Mouse (Mus musculus) 416B (cell line): ENCODE data around the gene Defa2.
"Not testable (repeated sequence)": the region's sequence is repeated elsewhere in the genome, so short reads cannot be mapped to it uniquely, and the experiment has no call there.

Experiments used
- DNase-seq: peaks from one replicate; pipeline ENCODE4 v3.0.0; 2011; ENCODE audit warnings: low read depth

Defa2 gene

GRCm38 (mm10) chr8:21378215-21378614 is at the start of gene Defa2:
Gene Defa2, plus strand, starts transcription at chr8:21378515.
- not testable (repeated sequence) for DNase-seq

DNA sequence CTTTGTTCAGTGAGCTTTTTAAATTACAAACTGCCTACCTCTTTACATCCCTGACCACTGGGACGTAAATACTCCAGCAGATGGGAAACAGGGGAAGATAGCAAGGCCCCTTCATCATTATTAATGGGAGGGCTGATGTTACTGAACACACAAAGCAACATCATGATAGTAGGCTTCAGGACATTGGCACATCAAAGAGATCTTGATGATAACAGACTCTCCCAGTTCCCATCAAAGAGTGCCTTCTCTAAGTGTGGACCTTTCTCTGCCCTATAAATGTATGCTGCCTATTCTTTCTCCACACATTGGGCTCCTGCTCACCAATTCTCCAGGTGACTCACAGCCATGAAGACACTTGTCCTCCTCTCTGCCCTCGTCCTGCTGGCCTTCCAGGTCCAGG is 13.2 kb downstream of the Defa2 start, which contains the start of gene Defa33:
Gene Defa33 (plus strand): TSS at position 301 of the 400 bp plus-strand sequence.
- DNase-seq: not testable (repeated sequence)

DNA sequence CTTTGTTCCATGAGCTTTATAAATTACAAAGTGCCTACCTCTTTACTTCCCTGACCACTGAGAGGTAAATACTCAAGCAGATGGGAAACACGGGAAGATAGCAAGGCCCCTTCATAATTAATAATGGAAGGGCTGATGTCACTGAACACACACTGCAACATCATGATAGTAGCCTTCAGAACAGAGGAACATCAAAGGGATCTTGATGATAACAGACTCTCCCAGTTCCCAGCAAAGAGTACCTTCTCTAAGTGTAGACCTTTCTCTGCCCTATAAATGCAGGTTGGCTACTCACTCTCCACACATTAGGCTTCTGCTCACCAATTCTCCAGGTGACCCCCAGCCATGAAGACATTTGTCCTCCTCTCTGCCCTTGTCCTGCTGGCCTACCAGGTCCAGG is 48.8 kb downstream of the Defa2 start, which contains the start of gene Defa36:
Gene Defa36 (plus strand): TSS at position 301 of the 400 bp plus-strand sequence.
- not testable (repeated sequence) for DNase-seq
